Mouse (Mus musculus) forebrain, embryonic 16.5 days (tissue): ENCODE measurements around the gene Slc16a12. TPM values are rescaled to one million over a fixed set of nuclear protein-coding genes. Genes with fewer than 3 reads are reported as not detected.

Experiments used
- ATAC-seq: fragments of 200-750 bp; cut with Nextera tagmentation; 2 replicates; pipeline ENCODE4 v1.8.0; 2017; ENCODE audit warnings: mild to moderate bottlenecking, moderate library complexity
- H3K27ac ChIP-seq: fragments of 300-500 bp; sonication (generic); 2 replicates; pipeline ENCODE4 v1.5.1; 2014; ENCODE audit warnings: low read length, control low read depth
- H3K27me3 ChIP-seq: fragments of 300-500 bp; sonication (generic); replicated peaks from 2 replicates; pipeline ENCODE4 v1.6.1; 2014; ENCODE audit warnings: low read length; ENCODE audit not compliant: control insufficient read depth, insufficient read depth
- H3K36me3 ChIP-seq: fragments of 300-500 bp; sonication (generic); 2 replicates; pipeline ENCODE4 v1.6.1; 2014; ENCODE audit not compliant: control insufficient read depth, insufficient read depth
- H3K4me1 ChIP-seq: fragments of 300-500 bp; sonication (generic); replicated peaks from 2 replicates; pipeline ENCODE4 v1.6.1; 2014; ENCODE audit warnings: low read length; ENCODE audit not compliant: control insufficient read depth, insufficient read depth
- H3K4me2 ChIP-seq: fragments of 300-500 bp; sonication (generic); 2 replicates; pipeline ENCODE4 v1.6.1; 2014; ENCODE audit warnings: mild to moderate bottlenecking, low read length, control low read depth
- H3K4me3 ChIP-seq: fragments of 300-500 bp; sonication (generic); replicated peaks from 2 replicates; pipeline ENCODE4 v1.5.1; 2014; ENCODE audit warnings: mild to moderate bottlenecking, low read length, control low read depth
- H3K9ac ChIP-seq: fragments of 300-500 bp; sonication (generic); replicated peaks from 2 replicates; pipeline ENCODE4 v1.6.1; 2014; ENCODE audit warnings: low read depth, low read length, control low read depth
- H3K9me3 ChIP-seq: fragments of 300-500 bp; sonication (generic); 2 replicates; pipeline ENCODE4 v1.6.1; 2016; ENCODE audit warnings: low read length; ENCODE audit not compliant: control insufficient read depth
- WGBS: fragments of 180-500 bp; shearing (Covaris S2); extraction: QIAGEN DNeasy Blood & Tissue Kit; methylation state at CpG from one replicate; pipeline ENCODE4 v1.1.7; 2014; 5-methylcytosine and 5-hydroxymethylcytosine counted together
- microRNA-seq: library from miRNA; unstranded; fragments of <30 nt; microRNA quantifications from one replicate; pipeline ENCODE4, GENCODE M21; 2017
- polyA plus RNA-seq: library from polyadenylated mRNA; unstranded; fragments of >200 nt; fragmentation: Nextera tagmentation; extraction: Ambion mirVana; gene quantifications from 2 replicates; pipeline ENCODE4 v1.2.1, GENCODE M21; 2015

The Slc16a12 gene
- polyA plus RNA-seq, 1 experiment from 2014 or later: 2.8 TPM

GRCm38 (mm10) chr19:34636933-34637557, 110.0 kb downstream of the Slc16a12 start:
- WGBS: 9% methylated on average over 3 of the region's 3 CpGs
- no peaks in the 10 kb centered on the region for H3K27me3 ChIP-seq
- H3K27ac ChIP-seq: no peak overlapping the region
- H3K9me3 ChIP-seq: no peaks in the 10 kb centered on the region
- no peak overlapping the region for H3K4me2 ChIP-seq
- peak; percentile 82 for ATAC-seq
- no peaks in the 10 kb centered on the region for H3K36me3 ChIP-seq
- H3K4me3 ChIP-seq: no peak overlapping the region
- H3K4me1 ChIP-seq: no peaks in the 10 kb centered on the region
- no peak overlapping the region for H3K9ac ChIP-seq

DNA sequence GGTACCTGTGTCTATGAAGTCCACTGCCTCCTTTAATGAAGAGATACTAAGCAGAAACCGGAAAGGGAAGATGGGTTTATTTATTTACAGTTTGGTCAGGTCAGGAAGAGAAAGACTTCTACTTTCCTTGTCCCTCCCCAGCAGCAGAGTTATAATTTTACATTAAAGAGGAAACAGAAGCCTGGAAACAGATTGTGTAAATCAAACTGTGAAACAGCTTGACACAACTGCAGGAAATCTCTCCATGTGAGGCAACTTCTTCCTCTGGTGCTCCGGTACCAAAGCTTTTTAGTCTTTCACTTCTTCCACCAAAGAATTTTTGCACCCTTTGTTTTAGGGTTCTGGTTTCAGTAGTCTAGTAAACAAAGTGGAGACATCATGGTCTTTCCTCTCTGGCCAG, 113.6 kb downstream of the Slc16a12 start:
- no peak overlapping the region for H3K4me2 ChIP-seq
- WGBS: 78% methylated on average over 2 of the region's 2 CpGs
- no peak overlapping the region for H3K27ac ChIP-seq
- H3K4me3 ChIP-seq: no peak overlapping the region
- ATAC-seq: no peak
- no peaks in the 10 kb centered on the region for H3K4me1 ChIP-seq
- H3K36me3 ChIP-seq: no peaks in the 10 kb centered on the region
- no peaks in the 10 kb centered on the region for H3K27me3 ChIP-seq
- H3K9ac ChIP-seq: no peak overlapping the region
- H3K9me3 ChIP-seq: no peaks in the 10 kb centered on the region

DNA sequence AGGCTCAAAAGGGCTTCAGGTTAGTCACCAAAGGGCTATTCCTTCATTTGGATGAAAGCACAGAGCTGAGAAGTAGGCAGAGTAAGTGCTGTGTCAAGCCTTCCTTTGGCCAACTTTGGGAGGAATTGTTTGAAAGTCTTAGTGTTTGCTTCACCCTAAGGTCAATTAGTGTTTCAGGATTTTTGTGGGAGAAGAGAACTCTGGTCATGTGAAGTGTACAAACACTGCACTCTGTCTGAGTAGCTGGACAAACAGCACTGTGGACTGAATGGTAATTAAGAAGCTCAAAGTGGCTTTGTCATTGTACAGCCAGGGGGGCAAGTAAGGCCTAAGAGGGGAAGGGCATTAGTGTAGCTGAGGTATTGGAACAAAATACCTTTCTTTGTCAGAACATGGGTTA, 115.6 kb downstream of the Slc16a12 start:
- H3K4me3 ChIP-seq: no peak overlapping the region
- H3K36me3 ChIP-seq: no peaks in the 10 kb centered on the region
- H3K4me2 ChIP-seq: no peak overlapping the region
- H3K27me3 ChIP-seq: no peaks in the 10 kb centered on the region
- no peaks in the 10 kb centered on the region for H3K9me3 ChIP-seq
- H3K4me1 ChIP-seq: no peaks in the 10 kb centered on the region
- no peak for ATAC-seq
- H3K9ac ChIP-seq: no peak overlapping the region
- H3K27ac ChIP-seq: no peak overlapping the region

DNA sequence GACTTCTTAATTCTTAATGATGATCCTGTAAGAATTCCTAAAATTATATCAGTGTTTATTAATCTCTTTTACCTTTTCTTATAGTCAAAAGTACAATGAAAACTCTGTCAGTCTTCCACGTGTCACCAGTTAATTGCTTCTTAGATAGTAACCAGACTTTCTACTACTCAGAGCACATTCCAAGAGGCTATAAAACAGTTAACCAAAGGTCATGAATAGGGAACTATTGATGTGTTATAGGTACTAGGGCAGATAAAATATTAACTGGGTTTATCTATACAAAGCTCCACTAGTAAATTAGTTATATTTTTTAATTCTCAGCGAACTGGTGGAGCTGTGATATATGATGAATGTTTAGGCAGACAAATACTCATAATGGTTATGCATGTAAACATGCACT, 119.6 kb downstream of the Slc16a12 start:
- Histone ChIP-seq H3K9ac (no peak overlapping the region), H3K36me3 (no peaks in the 10 kb centered on the region), H3K4me1 (no peaks in the 10 kb centered on the region), H3K9me3 (no peaks in the 10 kb centered on the region), H3K4me3 (no peak overlapping the region), H3K27me3 (no peaks in the 10 kb centered on the region), H3K4me2 (no peak overlapping the region), H3K27ac (no peak overlapping the region)
- no peak for ATAC-seq
- 79% methylated on average over 2 of the region's 2 CpGs for WGBS

- H3K9ac ChIP-seq: no peak overlapping the region
- no peak for ATAC-seq
- no peaks in the 10 kb centered on the region for H3K4me1 ChIP-seq
- no peaks in the 10 kb centered on the region for H3K36me3 ChIP-seq
- no peak overlapping the region for H3K4me3 ChIP-seq
- H3K4me2 ChIP-seq: no peak overlapping the region
- 87% methylated on average over 4 of the region's 4 CpGs for WGBS
- no peaks in the 10 kb centered on the region for H3K9me3 ChIP-seq
- no peak overlapping the region for H3K27ac ChIP-seq
- no peaks in the 10 kb centered on the region for H3K27me3 ChIP-seq
Observed at GRCm38 (mm10) chr19:34624663-34625062, 122.4 kb downstream of the Slc16a12 start.

DNA sequence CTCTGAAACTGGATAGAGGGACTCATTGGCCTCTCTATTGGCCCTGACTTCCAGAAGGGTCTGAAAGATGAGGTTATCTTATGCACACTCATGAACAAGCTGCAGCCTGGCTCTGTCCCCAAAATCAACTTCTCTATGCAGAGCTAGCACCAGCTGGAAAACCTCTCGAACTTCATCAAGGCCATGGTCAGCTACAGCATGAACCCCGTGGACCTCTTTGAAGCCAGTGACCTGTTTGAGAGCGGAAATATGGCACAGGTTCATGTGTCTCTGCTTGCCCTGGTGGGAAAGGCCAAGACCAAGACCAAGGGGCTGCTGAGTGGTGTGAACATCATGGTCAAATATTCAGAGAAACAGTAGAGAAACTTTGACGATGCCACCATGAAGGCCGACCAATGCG, 123.3 kb downstream of the Slc16a12 start:
- no peaks in the 10 kb centered on the region for H3K9me3 ChIP-seq
- no peak overlapping the region for H3K27ac ChIP-seq
- ATAC-seq: no peak
- no peaks in the 10 kb centered on the region for H3K4me1 ChIP-seq
- no peaks in the 10 kb centered on the region for H3K36me3 ChIP-seq
- no peak overlapping the region for H3K4me3 ChIP-seq
- H3K4me2 ChIP-seq: no peak overlapping the region
- 89% methylated on average over 6 of the region's 6 CpGs for WGBS
- no peak overlapping the region for H3K9ac ChIP-seq
- H3K27me3 ChIP-seq: no peaks in the 10 kb centered on the region

- no peak overlapping the region for H3K9ac ChIP-seq
- no peaks in the 10 kb centered on the region for H3K4me1 ChIP-seq
- no peak overlapping the region for H3K4me2 ChIP-seq
- H3K27ac ChIP-seq: no peak overlapping the region
- ATAC-seq: no peak
- WGBS: 94% methylated on average over 5 of the region's 5 CpGs
- H3K36me3 ChIP-seq: no peaks in the 10 kb centered on the region
- no peak overlapping the region for H3K4me3 ChIP-seq
- H3K9me3 ChIP-seq: no peaks in the 10 kb centered on the region
- no peaks in the 10 kb centered on the region for H3K27me3 ChIP-seq
Observed at GRCm38 (mm10) chr19:34620871-34621270, 126.2 kb downstream of the Slc16a12 start.

Small RNAs within 50 kb of the gene (microRNA-seq; reads per million reads assigned to microRNA genes)
- gene Gm27476: not detected

Other genes starting within 250 kb of the Slc16a12 start
- 14.2 and 16.0 TPM in 2 replicates for gene Lipa, start 219.8 kb downstream of the Slc16a12 start, polyA plus RNA-seq
- gene Ifit2, start 196.6 kb downstream of the Slc16a12 start, polyA plus RNA-seq: 9.0 and 10.5 TPM in 2 replicates
- 1.3 TPM in 2 replicates for gene Ifit3, start 163.8 kb downstream of the Slc16a12 start, polyA plus RNA-seq
- 0.65 and 0.98 TPM in 2 replicates for gene Ifit1bl1, start 145.3 kb downstream of the Slc16a12 start, polyA plus RNA-seq
- 0.30 TPM in 1 of 2 replicates, not detected in the other for gene Ifit3b, start 139.3 kb downstream of the Slc16a12 start, polyA plus RNA-seq
- gene Ifit1bl2, start 106.5 kb downstream of the Slc16a12 start, polyA plus RNA-seq: 0.19 and 0.22 TPM in 2 replicates
- 0.15 and 0.18 TPM in 2 replicates for gene Ifit1, start 106.4 kb downstream of the Slc16a12 start, polyA plus RNA-seq
- gene Pank1, start 132.2 kb upstream of the Slc16a12 start, polyA plus RNA-seq: 5.2 and 5.5 TPM in 2 replicates
- 28.9 and 31.8 TPM in 2 replicates for gene Kif20b, start 175.1 kb upstream of the Slc16a12 start, polyA plus RNA-seq